Mouse (Mus musculus) neural tube, embryonic 12.5 days (tissue): ENCODE measurements at regions not wholly inside any gene's neighbourhood (a gene's known extent, or its start where the extent isn't known, plus 50 kb on each side); places are given as distances from the start of the nearest gene placed in this dataset.

Source experiments
- ATAC-seq: fragments of 200-750 bp; cut with Nextera tagmentation; 2 replicates; pipeline ENCODE4 v1.8.0; 2017; ENCODE audit warnings: low read depth, mild to moderate bottlenecking, moderate TSS enrichment, moderate library complexity; ENCODE audit not compliant: low FRiP score
- H3K27ac ChIP-seq: fragments of 300-500 bp; sonication (generic); 2 replicates; pipeline ENCODE4 v1.5.1; 2016
- H3K27me3 ChIP-seq: fragments of 300-500 bp; sonication (generic); replicated peaks from 2 replicates; pipeline ENCODE4 v1.6.1; 2016; ENCODE audit warnings: mild to moderate bottlenecking
- H3K36me3 ChIP-seq: fragments of 300-500 bp; sonication (generic); 2 replicates; pipeline ENCODE4 v1.6.1; 2016; ENCODE audit warnings: mild to moderate bottlenecking
- H3K4me1 ChIP-seq: fragments of 300-500 bp; sonication (generic); 2 replicates; pipeline ENCODE4 v1.6.1; 2016
- H3K4me2 ChIP-seq: fragments of 300-500 bp; sonication (generic); replicated peaks from 2 replicates; pipeline ENCODE4 v1.6.1; 2016; ENCODE audit warnings: mild to moderate bottlenecking
- H3K4me3 ChIP-seq: fragments of 300-500 bp; sonication (generic); 2 replicates; pipeline ENCODE4 v1.5.1; 2016
- H3K9ac ChIP-seq: fragments of 300-500 bp; sonication (generic); 2 replicates; pipeline ENCODE4 v1.6.1; 2016; ENCODE audit warnings: mild to moderate bottlenecking
- H3K9me3 ChIP-seq: fragments of 300-500 bp; sonication (generic); 2 replicates; pipeline ENCODE4 v1.6.1; 2016; ENCODE audit warnings: mild to moderate bottlenecking
- WGBS: fragments of 180-500 bp; shearing (Covaris S2); methylation state at CpG from one replicate; pipeline ENCODE4 v1.1.7; 2016; 5-methylcytosine and 5-hydroxymethylcytosine counted together

DNA sequence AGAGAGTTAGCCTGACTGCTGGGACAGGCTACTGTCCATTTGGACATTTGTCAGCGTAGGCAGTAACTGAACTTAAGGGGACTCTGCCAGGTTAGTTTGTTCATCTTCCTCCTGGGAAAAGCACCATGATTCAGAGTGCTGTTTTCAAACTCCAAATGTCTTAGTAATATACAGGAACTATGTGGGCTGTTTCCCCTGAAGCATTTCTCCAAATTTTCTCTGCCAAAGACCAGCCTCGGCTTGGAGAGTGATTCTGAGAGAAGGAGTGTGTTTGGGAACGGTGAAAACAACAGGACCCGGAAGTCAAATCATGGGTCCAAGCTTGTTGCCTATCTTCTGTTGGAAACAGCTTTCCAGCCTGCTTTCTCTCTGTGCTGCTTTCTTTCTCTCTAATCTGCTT lies 52.1 kb downstream of the Rprm start:
- 88% methylated on average over 4 of the region's 4 CpGs for WGBS
- Histone ChIP-seq H3K36me3 (no peaks in the 10 kb centered on the region), H3K4me1 (no peaks in the 10 kb centered on the region), H3K27ac (no peak overlapping the region), H3K4me2 (no peak overlapping the region), H3K9me3 (no peaks in the 10 kb centered on the region), H3K27me3 (no peaks in the 10 kb centered on the region), H3K9ac (no peak overlapping the region), H3K4me3 (no peak overlapping the region)
- ATAC-seq = no peak

DNA sequence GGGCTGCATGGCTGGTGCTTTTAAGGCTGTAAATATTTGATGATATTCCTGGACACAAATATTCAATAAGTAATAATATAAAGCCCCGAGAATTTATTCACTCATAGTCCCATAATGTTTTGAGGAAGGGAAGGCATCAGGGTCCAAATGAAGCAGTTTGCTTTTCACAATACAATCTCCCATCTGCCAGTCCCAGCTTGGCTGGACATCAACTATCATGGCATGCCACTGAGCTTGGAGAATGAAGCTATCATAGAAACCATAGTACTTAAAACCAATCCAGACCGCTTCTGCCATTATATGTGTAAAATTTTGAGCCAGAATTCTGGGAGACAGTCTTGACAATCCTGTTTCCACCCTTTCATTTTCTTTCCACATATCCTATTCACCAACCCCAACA lies 56.5 kb downstream of the Rprm start:
- H3K9me3 ChIP-seq = no peaks in the 10 kb centered on the region
- no peak overlapping the region for H3K4me2 ChIP-seq
- no peak for ATAC-seq
- no peaks in the 10 kb centered on the region for H3K4me1 ChIP-seq
- 79% methylated on average over 2 of the region's 2 CpGs for WGBS
- H3K4me3 ChIP-seq = no peak overlapping the region
- no peak overlapping the region for H3K27ac ChIP-seq
- no peaks in the 10 kb centered on the region for H3K36me3 ChIP-seq
- H3K9ac ChIP-seq = no peak overlapping the region
- no peaks in the 10 kb centered on the region for H3K27me3 ChIP-seq

DNA sequence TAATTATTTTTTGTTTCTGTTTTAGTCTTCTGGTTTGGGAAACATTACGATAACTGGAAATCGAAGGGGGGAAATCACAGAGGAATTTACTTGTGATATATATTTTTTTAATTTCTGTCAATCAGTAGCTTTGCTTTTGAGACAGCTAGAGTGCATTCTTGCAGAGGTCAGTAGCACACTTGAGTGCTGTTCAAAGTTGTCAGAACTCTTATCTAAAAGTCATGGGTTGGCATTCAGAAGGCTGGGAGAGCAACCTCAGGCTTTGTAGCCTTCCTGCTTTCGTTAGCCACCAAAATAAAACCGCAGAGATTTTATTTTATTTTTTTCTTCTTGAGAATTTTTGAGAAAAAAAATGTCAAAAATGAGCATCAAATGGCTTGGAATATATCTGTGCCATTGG lies 62.6 kb downstream of the Rprm start:
- Histone ChIP-seq H3K9me3 (no peaks in the 10 kb centered on the region), H3K4me1 (no peaks in the 10 kb centered on the region), H3K36me3 (no peaks in the 10 kb centered on the region), H3K9ac (no peak overlapping the region), H3K4me3 (no peak overlapping the region), H3K27ac (no peak overlapping the region), H3K4me2 (no peak overlapping the region), H3K27me3 (no peaks in the 10 kb centered on the region)
- WGBS = 89% methylated on average over 4 of the region's 4 CpGs
- ATAC-seq = no peak

DNA sequence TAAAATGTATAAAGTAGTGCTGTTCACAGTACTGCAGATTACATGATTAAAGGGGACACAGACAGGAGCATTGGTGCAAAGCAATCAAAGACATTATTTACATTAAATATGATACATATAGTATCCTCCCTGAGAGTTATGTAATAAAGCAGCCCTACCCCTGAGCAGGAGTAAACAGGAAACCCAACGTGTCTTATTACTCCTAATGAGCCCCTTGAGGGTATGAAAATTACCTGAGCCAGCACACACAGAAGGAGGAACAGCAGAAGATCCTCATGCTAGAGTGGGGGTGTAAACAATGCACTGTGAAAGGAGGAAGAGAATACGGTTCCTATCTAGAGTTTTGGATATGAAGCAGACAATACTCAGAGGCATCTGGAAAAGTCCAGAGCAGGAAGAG lies 95.2 kb downstream of the Rprm start:
- Histone ChIP-seq H3K27me3 (no peaks in the 10 kb centered on the region), H3K4me3 (no peak overlapping the region), H3K36me3 (no peaks in the 10 kb centered on the region), H3K9me3 (no peaks in the 10 kb centered on the region), H3K9ac (no peak overlapping the region), H3K27ac (no peak overlapping the region), H3K4me2 (no peak overlapping the region), H3K4me1 (no peaks in the 10 kb centered on the region)
- no peak for ATAC-seq
- 73% methylated on average over 2 of the region's 2 CpGs for WGBS

DNA sequence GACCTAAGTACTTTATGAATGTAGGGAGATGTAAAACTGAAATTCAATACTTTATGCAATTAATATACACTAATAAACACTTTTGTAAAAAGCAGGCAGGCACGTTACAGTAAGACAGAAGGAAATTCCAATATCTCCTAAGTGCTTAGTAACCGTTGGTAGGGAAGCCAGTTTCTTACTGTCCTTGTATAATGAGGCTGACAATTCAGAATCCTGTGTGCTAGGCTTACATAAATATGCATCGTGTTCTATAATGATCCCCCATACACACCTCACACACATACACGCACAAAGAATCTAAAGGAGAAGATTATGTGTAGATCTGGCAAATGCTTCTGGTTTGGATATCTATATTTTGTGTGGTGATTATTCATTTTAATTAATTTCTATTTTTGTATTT lies 109.6 kb downstream of the Rprm start:
- H3K4me3 ChIP-seq = no peak overlapping the region
- no peak overlapping the region for H3K4me2 ChIP-seq
- WGBS = 78% methylated on average over 4 of the region's 4 CpGs
- no peaks in the 10 kb centered on the region for H3K9me3 ChIP-seq
- H3K27me3 ChIP-seq = no peaks in the 10 kb centered on the region
- H3K4me1 ChIP-seq = no peaks in the 10 kb centered on the region
- no peak for ATAC-seq
- H3K36me3 ChIP-seq = no peaks in the 10 kb centered on the region
- H3K27ac ChIP-seq = no peak overlapping the region
- no peak overlapping the region for H3K9ac ChIP-seq

DNA sequence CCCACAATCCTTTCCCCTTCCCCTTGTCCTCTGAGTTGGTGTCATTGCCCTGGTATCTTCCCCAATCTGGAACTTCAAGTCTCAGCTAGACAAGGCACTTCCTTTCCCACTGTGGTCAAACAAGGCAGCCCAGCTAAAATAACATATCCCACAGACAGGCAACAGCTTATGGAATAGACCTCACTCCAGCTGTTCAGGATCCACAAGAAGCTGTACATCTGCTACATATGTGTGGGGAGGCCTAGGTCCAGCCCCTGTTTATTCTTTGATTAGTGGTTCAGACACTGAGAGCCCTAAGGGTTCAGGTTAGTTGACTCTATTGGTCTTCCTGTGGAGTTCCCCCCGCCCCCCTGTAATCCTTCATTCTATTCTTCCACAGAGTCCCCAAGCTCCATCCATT lies 124.9 kb downstream of the Rprm start:
- Histone ChIP-seq H3K27ac (no peak overlapping the region), H3K27me3 (no peaks in the 10 kb centered on the region), H3K4me3 (no peak overlapping the region), H3K4me2 (no peak overlapping the region), H3K9ac (no peak overlapping the region), H3K9me3 (no peaks in the 10 kb centered on the region), H3K4me1 (no peaks in the 10 kb centered on the region), H3K36me3 (no peaks in the 10 kb centered on the region)
- 64% methylated on average over 1 of the region's 1 CpGs for WGBS
- no peak for ATAC-seq

DNA sequence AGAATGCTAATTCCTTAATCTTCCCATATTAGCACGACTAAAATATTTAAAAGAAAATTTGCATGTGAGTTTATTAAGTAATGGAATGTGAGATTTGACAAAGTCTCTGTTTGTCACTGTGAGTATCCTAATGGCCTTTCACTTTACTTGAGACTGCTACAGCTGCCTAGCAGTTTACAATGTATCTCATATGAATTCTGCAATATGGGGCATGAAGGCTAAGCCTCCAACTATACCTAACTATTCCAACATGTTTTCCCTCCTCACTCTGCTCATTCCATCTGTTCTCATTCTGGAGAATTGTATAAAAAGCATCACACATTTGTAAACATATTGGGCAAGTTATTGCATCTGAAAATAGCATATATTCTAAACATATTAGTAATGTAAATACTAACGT lies 137.1 kb downstream of the Rprm start:
- WGBS = 63% methylated on average over 2 of the region's 2 CpGs
- H3K27ac ChIP-seq = no peak overlapping the region

DNA sequence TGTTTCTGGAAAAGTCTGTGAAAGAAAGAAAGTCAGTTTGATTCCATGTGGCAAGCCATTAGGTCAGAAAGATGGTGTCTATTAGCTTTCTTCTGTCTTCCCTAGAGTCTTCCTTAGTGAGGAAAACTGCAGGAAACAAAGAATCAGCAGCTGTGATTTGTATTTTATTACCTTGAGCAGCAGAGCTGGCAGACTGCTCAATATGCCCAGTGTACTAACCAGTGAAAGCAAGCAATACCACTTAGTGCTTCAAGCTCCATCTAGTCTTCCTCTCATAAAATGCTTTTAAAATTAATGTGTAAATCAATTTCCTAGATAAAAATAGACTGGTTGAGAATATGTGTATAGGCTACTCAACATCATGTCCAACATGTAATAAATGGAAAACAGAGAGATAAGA lies 137.8 kb downstream of the Rprm start:
- Histone ChIP-seq H3K27me3 (no peaks in the 10 kb centered on the region), H3K4me1 (no peaks in the 10 kb centered on the region), H3K9ac (no peak overlapping the region), H3K4me3 (no peak overlapping the region), H3K4me2 (no peak overlapping the region), H3K9me3 (no peaks in the 10 kb centered on the region), H3K36me3 (no peaks in the 10 kb centered on the region), H3K27ac (no peak overlapping the region)
- ATAC-seq = peak; percentile 75

More for the DNA sequence above, 137.1 kb downstream of the Rprm start:
- 0 out of 2 replicates have a peak, but pooled peaks have one; percentile 50 for ATAC-seq
- H3K36me3 ChIP-seq = no peaks in the 10 kb centered on the region
- no peaks in the 10 kb centered on the region for H3K4me1 ChIP-seq
- H3K9ac ChIP-seq = no peak overlapping the region
- H3K9me3 ChIP-seq = no peaks in the 10 kb centered on the region
- no peak overlapping the region for H3K4me2 ChIP-seq
- H3K4me3 ChIP-seq = no peak overlapping the region
- no peaks in the 10 kb centered on the region for H3K27me3 ChIP-seq

DNA sequence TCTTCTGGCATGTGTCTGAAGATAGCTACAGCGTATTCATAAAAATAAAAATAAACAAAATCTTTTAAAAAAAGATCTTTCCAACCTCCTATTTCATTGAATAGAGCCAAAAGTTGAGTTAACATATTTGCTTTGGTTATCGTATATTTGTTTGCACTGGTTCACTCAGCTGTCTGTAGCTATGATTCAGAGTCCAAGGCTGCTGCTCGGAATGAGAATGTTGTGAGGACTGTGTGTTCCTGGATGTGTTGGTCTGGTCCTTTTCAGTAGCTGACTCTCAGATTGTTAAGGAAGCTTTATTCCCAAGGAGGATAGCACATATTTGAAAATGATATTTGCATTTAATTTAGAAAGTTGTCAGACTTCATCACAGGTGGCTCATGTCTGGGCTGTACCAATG lies 173.5 kb downstream of the Rprm start:
- Histone ChIP-seq H3K9me3 (no peaks in the 10 kb centered on the region), H3K9ac (no peak overlapping the region), H3K36me3 (no peaks in the 10 kb centered on the region), H3K27ac (no peak overlapping the region), H3K4me1 (no peaks in the 10 kb centered on the region), H3K4me3 (no peak overlapping the region), H3K4me2 (no peak overlapping the region), H3K27me3 (no peaks in the 10 kb centered on the region)
- 91% methylated on average over 3 of the region's 3 CpGs for WGBS
- no peak for ATAC-seq
